Mouse (Mus musculus) liver, adult 2 months (tissue): ENCODE measurements around the gene Ntf3. TPM values are rescaled to one million over a fixed set of nuclear protein-coding genes. Genes with fewer than 3 reads are reported as not detected.

ENCODE experiments used
- DNase-seq: peaks from one replicate; pipeline ENCODE4 v3.0.0-alpha.2; 2011; ENCODE audit warnings: low read depth, low spot score; ENCODE audit errors: extremely low read depth
- H3K27ac ChIP-seq: fragments of 200-500 bp; replicated peaks from 2 replicates; pipeline ENCODE4 v1.5.1; 2012; ENCODE audit warnings: low read depth, mild to moderate bottlenecking, control low read depth, inconsistent platforms, low read length; ENCODE audit not compliant: insufficient read depth
- H3K27me3 ChIP-seq: fragments of 200-500 bp; 2 replicates; pipeline ENCODE4 v1.6.1; 2012; ENCODE audit warnings: mild to moderate bottlenecking, moderate library complexity, low read length, inconsistent platforms; ENCODE audit not compliant: control insufficient read depth, insufficient read depth
- H3K36me3 ChIP-seq: fragments of 200-500 bp; 2 replicates; pipeline ENCODE4 v1.6.1; 2012; ENCODE audit warnings: low read length, inconsistent platforms; ENCODE audit not compliant: control insufficient read depth, insufficient read depth
- H3K4me1 ChIP-seq: fragments of 200-500 bp; 2 replicates; pipeline ENCODE4 v1.6.1; 2011; ENCODE audit warnings: low read length; ENCODE audit not compliant: control insufficient read depth, insufficient read depth
- H3K4me3 ChIP-seq: fragments of 200-500 bp; 2 replicates; pipeline ENCODE4 v1.5.1; 2011; ENCODE audit warnings: low read depth, mild to moderate bottlenecking, control low read depth, low read length, moderate library complexity; ENCODE audit not compliant: insufficient read depth
- H3K79me2 ChIP-seq: fragments of 200-500 bp; 2 replicates; pipeline ENCODE4 v1.6.1; 2012; ENCODE audit warnings: inconsistent platforms, mild to moderate bottlenecking, low read length, moderate library complexity; ENCODE audit not compliant: control insufficient read depth, insufficient read depth
- H3K9ac ChIP-seq: fragments of 200-500 bp; 2 replicates; pipeline ENCODE4 v1.6.1; 2012; ENCODE audit warnings: low read depth, mild to moderate bottlenecking, control low read depth, inconsistent platforms, low read length
- CTCF ChIP-seq: fragments of 200-500 bp; IDR thresholded peaks from 2 replicates; pipeline ENCODE4 v1.5.1; 2011; ENCODE audit warnings: low read depth, low read length, control low read depth
- POLR2A ChIP-seq: fragments of 200-500 bp; IDR thresholded peaks from 2 replicates; pipeline ENCODE4 v1.6.1; 2011; ENCODE audit warnings: low read length, control low read depth; ENCODE audit not compliant: insufficient read depth; ENCODE audit errors: extremely low read depth
- WGBS: fragments of 180-500 bp; shearing (Covaris S2); methylation state at CpG from one replicate; pipeline ENCODE4 v1.1.7; 2018; 5-methylcytosine and 5-hydroxymethylcytosine counted together
- polyA plus RNA-seq: library from polyadenylated mRNA; depleted of rRNA; stranded (reverse); fragments of >200 nt; gene quantifications from 2 replicates; pipeline ENCODE4 v1.2.3, GENCODE M21; 2012; rRNA removed
- total RNA-seq: library from RNA; depleted of rRNA; stranded (reverse); fragments of >200 nt; gene quantifications from 2 replicates; pipeline ENCODE4 v1.2.3, GENCODE M21; 2014; rRNA removed

The Ntf3 gene
- total RNA-seq (1.1 and 1.3 TPM in 2 replicates), polyA plus RNA-seq (0.33 and 0.57 TPM in 2 replicates)

DNA sequence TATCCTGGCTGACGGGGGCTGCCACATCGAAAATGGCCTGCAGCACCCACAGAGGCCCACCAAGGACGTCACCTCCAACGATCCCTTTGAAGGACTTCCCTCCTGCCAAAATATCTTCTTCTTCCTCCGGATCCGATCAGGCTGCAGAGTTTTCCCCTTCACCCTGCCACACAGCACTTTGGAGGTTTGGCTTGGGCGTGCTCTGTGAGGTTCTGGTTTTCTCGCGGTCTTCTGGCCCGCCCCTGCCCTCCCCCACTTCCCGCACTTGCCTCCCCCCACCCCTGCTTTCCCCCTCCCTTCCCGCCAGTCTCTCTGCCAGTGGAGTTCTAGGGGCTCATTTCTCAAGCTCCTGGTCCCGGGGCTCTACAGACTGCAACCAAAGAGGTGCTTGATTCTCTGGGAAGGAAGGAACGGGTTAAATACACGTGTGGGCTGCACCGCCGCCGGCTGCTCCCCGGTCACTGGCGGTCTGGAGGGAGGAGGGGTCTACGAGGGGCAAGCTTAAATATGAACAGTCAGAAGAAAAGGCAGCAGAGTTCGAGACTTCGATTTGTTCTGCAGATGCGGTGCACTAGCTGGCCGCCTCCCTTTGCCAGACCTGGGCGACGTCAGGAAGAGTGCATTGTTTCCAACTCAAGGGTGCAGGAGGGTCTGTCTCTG is at the start of gene Ntf3:
Ntf3 (minus strand) TSS at position 363 of the 660 bp plus-strand sequence.
- no peak for DNase-seq
- Histone ChIP-seq H3K4me3 (no peak within 1 kb of the TSS), H3K4me1 (peaks cover 6% of the 10 kb centered on the region; the same call in 1 of the 2 replicates), H3K27ac (no peak within 1 kb of the TSS), H3K79me2 (no peaks in the 10 kb centered on the region), H3K27me3 (0 out of 2 replicates have a peak, but pooled peaks cover 6% of the 10 kb centered on the region), H3K36me3 (no peaks in the 10 kb centered on the region), H3K9ac (no peak within 1 kb of the TSS)
- TF ChIP-seq POLR2A (no peak), CTCF (no peak)
- 6% methylated on average over 27 of the region's 27 CpGs for WGBS

DNA sequence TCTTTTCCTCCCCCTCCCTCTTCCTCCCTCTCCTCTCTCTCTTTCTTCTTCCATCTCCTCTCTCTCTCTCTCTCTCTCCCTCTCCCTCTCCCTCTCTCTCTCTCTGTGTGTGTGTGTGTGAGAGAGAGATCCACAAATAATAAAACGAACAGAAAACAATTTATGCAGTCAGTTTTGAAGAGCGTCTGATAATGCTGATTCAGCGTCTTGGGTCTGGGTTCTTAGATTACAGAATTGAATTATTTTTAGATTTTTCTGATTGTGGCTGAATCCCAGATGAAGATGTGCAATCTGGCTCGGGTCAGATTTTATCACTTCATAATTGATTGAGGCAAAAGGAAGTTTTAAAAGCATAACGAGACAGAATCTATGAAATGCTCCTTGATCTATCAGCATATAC is 46.6 kb upstream of the Ntf3 start:
- TF ChIP-seq POLR2A (no peak), CTCF (no peak)
- no peaks in the 10 kb centered on the region for H3K79me2 ChIP-seq
- no peaks in the 10 kb centered on the region for H3K4me1 ChIP-seq
- DNase-seq: no peak
- no peaks in the 10 kb centered on the region for H3K36me3 ChIP-seq
- no peak overlapping the region for H3K9ac ChIP-seq
- H3K27ac ChIP-seq: no peak overlapping the region
- 75% methylated on average over 5 of the region's 5 CpGs for WGBS
- H3K27me3 ChIP-seq: no peaks in the 10 kb centered on the region
- H3K4me3 ChIP-seq: no peak overlapping the region

DNA sequence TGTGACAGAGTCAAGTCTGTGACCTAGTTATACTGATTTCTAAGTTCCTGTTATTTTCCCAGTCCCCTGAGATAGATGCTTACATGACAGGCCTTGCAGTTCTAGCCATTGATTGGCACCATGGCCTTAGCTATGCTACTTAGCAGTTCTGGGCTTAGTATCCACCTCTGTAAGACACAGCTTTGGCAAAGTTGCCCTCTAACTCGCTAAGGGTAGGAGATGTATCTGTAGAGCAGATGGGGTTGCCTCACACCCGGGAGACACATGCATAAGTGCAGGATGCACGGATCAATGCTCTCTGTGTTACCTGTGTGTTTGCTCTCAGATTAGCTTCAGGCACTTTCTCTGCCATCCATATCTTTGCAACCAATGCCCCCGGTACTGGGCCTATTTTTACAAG is 36.7 kb upstream of the Ntf3 start:
- no peak for DNase-seq
- H3K4me1 ChIP-seq: no peaks in the 10 kb centered on the region; the same call in 1 of the 2 replicates
- H3K27me3 ChIP-seq: no peaks in the 10 kb centered on the region
- TF ChIP-seq POLR2A (no peak), CTCF (no peak)
- H3K27ac ChIP-seq: peak overlapping the region; percentile 31; the same call in 1 of the 2 replicates
- no peaks in the 10 kb centered on the region for H3K79me2 ChIP-seq
- no peaks in the 10 kb centered on the region for H3K36me3 ChIP-seq
- no peak overlapping the region for H3K4me3 ChIP-seq
- no peak overlapping the region for H3K9ac ChIP-seq
- 68% methylated on average over 4 of the region's 4 CpGs for WGBS

DNA sequence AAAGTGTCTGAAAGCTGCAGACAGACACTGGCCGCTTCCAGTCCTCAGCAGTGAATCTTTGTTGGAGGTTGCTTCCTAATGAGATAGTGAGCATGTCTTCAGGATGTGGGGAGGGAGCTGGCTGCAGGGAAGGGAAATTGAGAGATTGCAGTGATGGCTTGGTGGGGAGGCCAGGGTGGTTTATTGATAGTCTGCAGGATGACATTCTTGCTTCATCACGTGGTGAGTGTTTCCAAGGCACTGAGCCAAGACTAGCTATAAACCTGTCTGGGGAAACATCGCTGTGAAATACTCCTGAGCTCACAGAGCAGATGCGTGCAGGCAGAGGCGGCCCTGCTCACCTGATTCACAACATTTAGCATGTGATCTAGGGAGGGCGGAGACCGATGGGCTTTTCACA is 36.2 kb upstream of the Ntf3 start:
- WGBS: 55% methylated on average over 7 of the region's 7 CpGs
- Histone ChIP-seq H3K4me1 (no peaks in the 10 kb centered on the region; the same call in 1 of the 2 replicates), H3K79me2 (no peaks in the 10 kb centered on the region), H3K36me3 (no peaks in the 10 kb centered on the region), H3K27me3 (no peaks in the 10 kb centered on the region), H3K9ac (no peak overlapping the region), H3K4me3 (no peak overlapping the region), H3K27ac (peak overlapping the region; percentile 31; the same call in 1 of the 2 replicates)
- peak; percentile 12 for DNase-seq
- TF ChIP-seq CTCF (no peak), POLR2A (no peak)

DNA sequence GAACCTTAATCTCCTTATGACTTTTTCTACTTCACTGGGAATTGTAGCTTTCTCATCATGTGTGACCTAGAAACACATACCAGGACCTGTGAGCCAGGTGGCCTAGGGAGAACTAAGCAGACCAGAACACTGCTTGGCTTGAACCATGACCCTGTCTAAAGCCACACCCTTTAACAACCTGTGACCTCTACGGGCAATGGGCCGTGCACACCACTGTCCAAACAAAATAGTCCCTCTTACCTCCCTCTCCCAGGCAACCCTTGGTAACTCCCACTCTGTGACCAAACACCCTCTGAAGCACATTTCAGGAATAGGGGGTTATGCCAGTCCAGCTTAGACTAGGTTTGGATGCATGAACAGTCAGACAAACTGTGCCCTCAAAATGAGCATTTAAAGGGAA is 35.0 kb upstream of the Ntf3 start:
- H3K36me3 ChIP-seq: no peaks in the 10 kb centered on the region
- 25% methylated on average over 2 of the region's 2 CpGs for WGBS
- H3K27ac ChIP-seq: no peak overlapping the region
- peak; percentile 24 for DNase-seq
- no peak overlapping the region for H3K9ac ChIP-seq
- H3K4me3 ChIP-seq: no peak overlapping the region
- TF ChIP-seq POLR2A (no peak), CTCF (no peak)
- H3K27me3 ChIP-seq: no peaks in the 10 kb centered on the region
- H3K79me2 ChIP-seq: no peaks in the 10 kb centered on the region
- H3K4me1 ChIP-seq: no peaks in the 10 kb centered on the region; the same call in 1 of the 2 replicates

DNA sequence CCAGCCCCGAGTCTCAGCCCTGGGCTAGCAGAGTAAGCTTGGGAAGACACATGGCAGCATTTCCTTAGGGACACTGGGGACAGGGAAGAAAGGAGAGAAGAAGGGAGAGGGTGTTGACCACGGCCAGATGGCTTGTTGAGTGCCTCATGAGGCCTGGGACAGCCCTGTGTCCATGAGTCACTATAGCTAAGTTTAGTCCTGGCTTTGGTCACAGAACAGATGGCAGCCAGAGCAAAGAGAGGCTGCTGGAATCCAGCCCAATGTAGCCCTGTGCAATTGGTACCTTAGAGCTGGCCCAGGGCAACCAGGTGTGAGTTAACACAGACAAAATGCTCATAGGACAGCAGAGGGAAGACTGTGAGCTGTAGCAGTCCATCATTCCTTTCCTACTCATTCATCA is 33.2 kb upstream of the Ntf3 start:
- no peaks in the 10 kb centered on the region; the same call in 1 of the 2 replicates for H3K4me1 ChIP-seq
- DNase-seq: no peak
- no peaks in the 10 kb centered on the region for H3K79me2 ChIP-seq
- no peak overlapping the region for H3K27ac ChIP-seq
- no peaks in the 10 kb centered on the region for H3K27me3 ChIP-seq
- no peaks in the 10 kb centered on the region for H3K36me3 ChIP-seq
- H3K4me3 ChIP-seq: no peak overlapping the region
- 73% methylated on average over 2 of the region's 2 CpGs for WGBS
- no peak overlapping the region for H3K9ac ChIP-seq
- TF ChIP-seq POLR2A (no peak), CTCF (no peak)
